12 mouse cellular contexts compared by ENCODE assay signal in genomic region chr15:97164616-97165015, GRCm38 (mm10).
DNase-seq lines count a peak whose midpoint lies in the region; ATAC-seq lines count a peak whose summit lies in the region.
"Had no signal": no experiment of that assay in that cellular context is flagged by ENCODE, and none has a peak within 500 bp of the region (broad histone marks: within the 10 kb centered on the region; RNA-seq: fewer than 3 reads in every experiment).

No protein-coding gene starts in this region.

- 78% methylated on average over 15 of the region's 15 CpGs for WGBS in embryonic facial prominence, embryonic 14.5 days
- 85% methylated on average over 15 of the region's 15 CpGs for WGBS in embryonic facial prominence, embryonic 10.5 days
- 89% methylated on average over 15 of the region's 15 CpGs for WGBS in midbrain, embryonic 14.5 days

- H3K4me1 ChIP-seq in embryonic facial prominence, embryonic 14.5 days (ENCODE audit: control insufficient read depth, insufficient read depth, low read length): no peaks in the 10 kb centered on the region
- no peaks in the 10 kb centered on the region for H3K4me1 ChIP-seq in embryonic facial prominence, embryonic 10.5 days
- H3K4me1 ChIP-seq in midbrain, embryonic 14.5 days (ENCODE audit: control insufficient read depth, insufficient read depth, low read length): no peaks in the 10 kb centered on the region
- H3K4me1 ChIP-seq: embryonic facial prominence, embryonic 13.5 days had no signal

- no peak for ATAC-seq in embryonic facial prominence, embryonic 14.5 days (ENCODE audit: low read depth)
- no peak for ATAC-seq in midbrain, embryonic 14.5 days (ENCODE audit: low FRiP score, low TSS enrichment)
- ATAC-seq: Patski had no signal

- no peak overlapping the region for H3K27ac ChIP-seq in embryonic facial prominence, embryonic 14.5 days (replicated peaks; ENCODE audit: low read depth, low read length)
- no peak overlapping the region for H3K27ac ChIP-seq in embryonic facial prominence, embryonic 10.5 days (replicated peaks)
- no peak overlapping the region for H3K27ac ChIP-seq in midbrain, embryonic 14.5 days (replicated peaks; ENCODE audit: low read depth, low read length)
- H3K27ac ChIP-seq: embryonic facial prominence, embryonic 13.5 days; heart, embryonic 15.5 days had no signal

- no peaks in the 10 kb centered on the region for H3K9me3 ChIP-seq in embryonic facial prominence, embryonic 14.5 days (ENCODE audit: control insufficient read depth, low read length)
- H3K9me3 ChIP-seq in embryonic facial prominence, embryonic 10.5 days: no peaks in the 10 kb centered on the region
- no peaks in the 10 kb centered on the region for H3K9me3 ChIP-seq in midbrain, embryonic 14.5 days (ENCODE audit: control insufficient read depth, low read length)
- H3K9me3 ChIP-seq: embryonic facial prominence, embryonic 13.5 days; heart, embryonic 15.5 days had no signal

- no peaks in the 10 kb centered on the region for H3K36me3 ChIP-seq in embryonic facial prominence, embryonic 14.5 days (ENCODE audit: control insufficient read depth, insufficient read depth, low read length)
- no peaks in the 10 kb centered on the region for H3K36me3 ChIP-seq in embryonic facial prominence, embryonic 10.5 days (replicated peaks)
- H3K36me3 ChIP-seq in midbrain, embryonic 14.5 days (ENCODE audit: control insufficient read depth, insufficient read depth, low read length): no peaks in the 10 kb centered on the region
- H3K36me3 ChIP-seq: embryonic facial prominence, embryonic 13.5 days; heart, embryonic 15.5 days had no signal

- no peak overlapping the region for H3K4me2 ChIP-seq in embryonic facial prominence, embryonic 14.5 days (ENCODE audit: low read depth, low read length)
- H3K4me2 ChIP-seq in midbrain, embryonic 14.5 days (ENCODE audit: low read length): no peak overlapping the region
- H3K4me2 ChIP-seq: embryonic facial prominence, embryonic 13.5 days; heart, embryonic 15.5 days had no signal

- H3K9ac ChIP-seq in embryonic facial prominence, embryonic 14.5 days (ENCODE audit: low read depth, low read length): no peak overlapping the region
- H3K9ac ChIP-seq in midbrain, embryonic 14.5 days (replicated peaks; ENCODE audit: low read length): no peak overlapping the region
- H3K9ac ChIP-seq: embryonic facial prominence, embryonic 13.5 days; heart, embryonic 15.5 days had no signal

- H3K27me3 ChIP-seq in embryonic facial prominence, embryonic 14.5 days (replicated peaks; ENCODE audit: control insufficient read depth, insufficient read depth, low read length): no peaks in the 10 kb centered on the region
- H3K27me3 ChIP-seq in embryonic facial prominence, embryonic 10.5 days (replicated peaks; ENCODE audit: low read depth, poor library complexity, severe bottlenecking): no peaks in the 10 kb centered on the region
- H3K27me3 ChIP-seq in midbrain, embryonic 14.5 days (ENCODE audit: control insufficient read depth, insufficient read depth, low read length): no peaks in the 10 kb centered on the region
- H3K27me3 ChIP-seq: embryonic facial prominence, embryonic 13.5 days; heart, embryonic 15.5 days; Patski had no signal

- peak; percentile 49 for DNase-seq in embryonic facial prominence, embryonic 14.5 days (ENCODE audit: low spot score)
- DNase-seq in embryonic facial prominence, embryonic 10.5 days (ENCODE audit: low spot score): no peak
- peak; percentile 38 for DNase-seq in right cerebral cortex, adult 18-20 months
- DNase-seq in right cerebral cortex, postnatal 36 days (ENCODE audit: low spot score in 2 of 2): no peak
- peak; percentile 34 to 53 for DNase-seq in kidney, postnatal 4 days
- DNase-seq in testis, postnatal 14 days (ENCODE audit: low spot score): no peak
- no peak for DNase-seq in left cerebral cortex, adult 8-10 months (ENCODE audit: low spot score in 2 of 2)
- no peak for DNase-seq in midbrain, embryonic 14.5 days
- DNase-seq: B cell, adult 2 months had no signal

- H3K4me3 ChIP-seq in embryonic facial prominence, embryonic 14.5 days (ENCODE audit: low read depth, low read length): no peak overlapping the region
- no peak overlapping the region for H3K4me3 ChIP-seq in embryonic facial prominence, embryonic 10.5 days
- H3K4me3 ChIP-seq in midbrain, embryonic 14.5 days (replicated peaks; ENCODE audit: low read depth, low read length): no peak overlapping the region
- H3K4me3 ChIP-seq: embryonic facial prominence, embryonic 13.5 days; heart, embryonic 15.5 days had no signal

Comparison
In these comparisons a context has a peak if more than half of its experiments do, and no peak if none do; other contexts are left out.
1. DNase-seq: peak in embryonic facial prominence, embryonic 14.5 days (single experiment), right cerebral cortex, adult 18-20 months (single experiment) and kidney, postnatal 4 days (2 of 2); none in embryonic facial prominence, embryonic 10.5 days (single experiment), right cerebral cortex, postnatal 36 days (0 of 2), testis, postnatal 14 days (single experiment), left cerebral cortex, adult 8-10 months (0 of 2) and midbrain, embryonic 14.5 days (single experiment).